Mouse (Mus musculus) Muller cell, postnatal 12 days (primary cell): ENCODE results near the gene Atf2.
"Not testable (repeated sequence)": the region's sequence is repeated elsewhere in the genome, so short reads cannot be mapped to it uniquely, and the experiment has no call there.

ENCODE experiments used
- DNase-seq: peaks from one replicate; pipeline ENCODE4 v3.0.0-alpha.2; 2015; ENCODE audit errors: inconsistent ontology term

Atf2 gene

DNA sequence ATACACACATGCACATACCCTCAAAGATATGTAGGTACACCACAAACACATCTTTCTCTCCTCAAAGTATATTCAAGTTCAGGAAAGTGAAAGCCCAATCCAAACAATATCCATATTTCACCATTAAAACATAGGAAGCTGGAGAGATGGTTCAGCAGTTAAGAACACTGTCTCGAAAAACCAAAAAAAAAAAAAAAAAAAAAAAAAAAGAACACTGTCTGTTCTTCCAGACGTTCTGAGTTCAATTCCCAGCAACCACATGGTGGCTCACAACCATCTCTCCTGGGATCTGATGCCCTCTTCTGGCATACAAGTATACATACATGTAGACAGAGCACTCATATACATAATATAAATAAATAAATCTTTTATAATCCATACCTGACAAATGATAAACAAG, 6.4 kb downstream of the Atf2 start:
- DNase-seq: no peak

GRCm38 (mm10) chr2:73877891-73878290, 14.5 kb downstream of the Atf2 start:
- DNase-seq: no peak

DNA sequence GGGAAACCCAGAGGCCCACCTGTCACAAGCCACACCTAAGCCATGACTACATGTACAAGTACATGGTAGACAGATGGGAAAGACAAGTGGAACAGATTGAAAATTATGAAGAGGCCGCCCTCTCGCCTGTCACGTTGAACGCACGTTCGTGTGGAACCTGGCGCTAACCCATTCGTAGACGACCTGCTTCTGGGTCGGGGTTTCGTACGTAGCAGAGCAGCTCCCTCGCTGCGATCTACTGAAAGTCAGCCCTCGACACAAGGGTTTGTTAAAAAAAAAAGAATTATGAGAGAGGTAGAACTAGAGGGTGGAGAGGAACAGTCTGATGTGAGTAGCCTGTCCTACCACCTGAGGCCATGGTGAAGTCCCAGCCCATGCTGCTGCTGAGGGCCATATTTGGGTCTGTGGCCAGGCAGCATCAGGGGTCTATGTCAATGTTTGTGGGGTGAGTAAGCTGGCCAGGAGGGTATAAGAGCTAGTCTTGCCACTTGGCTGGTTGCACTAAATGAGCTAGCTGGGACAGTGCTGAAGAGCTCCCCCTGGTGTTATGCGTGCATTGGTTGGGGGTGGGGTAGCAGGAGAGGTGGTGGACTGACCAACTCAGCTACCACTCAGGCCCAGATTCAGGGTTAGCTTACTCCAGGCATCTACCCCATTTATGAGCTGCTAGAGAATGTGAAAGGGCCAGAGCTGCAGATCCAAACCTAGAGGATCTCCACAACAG, 24.5 kb downstream of the Atf2 start:
- DNase-seq: no peak

DNA sequence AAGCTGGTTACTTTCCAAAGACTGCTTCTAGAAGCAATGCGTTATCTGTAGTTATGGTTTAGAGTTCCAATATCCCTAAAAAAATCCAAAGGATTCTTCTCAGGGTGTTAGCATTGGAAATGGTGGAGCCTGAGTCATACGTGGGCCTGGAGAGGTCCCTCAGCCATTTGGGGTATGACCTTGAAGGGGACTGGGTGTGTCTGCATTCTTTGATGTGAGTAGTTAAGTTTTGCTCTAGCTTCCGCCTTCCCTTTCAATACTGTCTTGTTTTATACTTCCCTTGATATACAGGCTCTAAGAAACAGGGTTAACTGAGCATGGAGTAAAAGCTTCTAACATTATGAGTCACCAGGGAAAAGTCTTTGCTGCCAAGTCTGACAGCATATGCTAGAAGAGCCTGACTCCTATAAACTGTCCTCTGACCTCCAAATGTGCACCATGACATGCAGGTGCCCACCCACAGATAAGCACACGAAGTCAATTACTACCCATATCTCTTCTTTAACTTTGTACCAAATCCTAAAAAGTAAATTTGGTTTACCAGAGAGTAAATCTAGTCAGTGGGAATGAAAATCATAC, 32.3 kb downstream of the Atf2 start:
- peak; percentile 56 for DNase-seq

- DNase-seq: no peak
These were observed 35.1 kb downstream of the Atf2 start for GRCm38 (mm10) chr2:73857352-73857751.

GRCm38 (mm10) chr2:73856246-73856645, 36.2 kb downstream of the Atf2 start:
- no peak for DNase-seq

- DNase-seq: no peak
These were observed 57.9 kb downstream of the Atf2 start for GRCm38 (mm10) chr2:73834406-73835015.

DNA sequence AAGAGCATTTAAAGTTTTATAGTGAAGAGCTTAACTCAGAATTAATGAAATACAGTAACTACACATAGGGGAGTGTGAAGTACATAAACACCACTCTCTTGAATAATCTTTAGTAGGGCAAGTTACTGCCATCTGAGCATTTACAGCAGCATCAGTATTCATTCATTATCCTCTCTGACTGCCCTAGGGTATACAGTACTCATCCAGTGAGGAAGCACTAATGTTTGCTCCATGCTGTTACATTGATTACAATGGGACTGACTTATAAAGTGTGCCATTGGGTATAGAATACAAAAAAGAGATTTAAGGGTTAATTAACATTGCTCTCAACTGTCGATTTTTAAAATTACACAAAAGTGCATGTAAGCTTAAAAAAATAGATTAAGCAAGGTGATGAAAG, 59.2 kb downstream of the Atf2 start:
- no peak for DNase-seq

DNA sequence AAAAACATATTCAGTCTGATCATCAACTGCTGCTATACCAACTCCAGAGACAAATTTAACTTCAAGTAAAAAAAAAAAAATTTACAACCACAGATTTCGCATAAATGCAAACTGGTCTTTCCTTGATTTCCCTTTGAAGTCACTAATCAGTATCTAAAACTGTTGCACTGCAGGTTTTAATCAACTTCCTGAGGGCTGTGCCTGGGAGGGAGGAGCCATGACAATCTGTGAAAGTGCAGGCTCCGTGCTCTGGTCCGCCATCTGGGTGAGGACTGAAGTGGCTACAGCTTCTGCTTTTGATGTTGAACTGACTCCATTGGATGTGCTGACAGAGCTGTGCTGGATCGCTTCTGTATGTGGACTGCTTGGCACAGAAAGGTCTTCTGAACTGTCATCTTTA, 73.7 kb downstream of the Atf2 start:
- DNase-seq: no peak

GRCm38 (mm10) chr2:73807609-73808008, 84.8 kb downstream of the Atf2 start:
- no peak for DNase-seq

- not testable (repeated sequence) for DNase-seq
These were observed 92.3 kb downstream of the Atf2 start for GRCm38 (mm10) chr2:73800127-73800526.

DNA sequence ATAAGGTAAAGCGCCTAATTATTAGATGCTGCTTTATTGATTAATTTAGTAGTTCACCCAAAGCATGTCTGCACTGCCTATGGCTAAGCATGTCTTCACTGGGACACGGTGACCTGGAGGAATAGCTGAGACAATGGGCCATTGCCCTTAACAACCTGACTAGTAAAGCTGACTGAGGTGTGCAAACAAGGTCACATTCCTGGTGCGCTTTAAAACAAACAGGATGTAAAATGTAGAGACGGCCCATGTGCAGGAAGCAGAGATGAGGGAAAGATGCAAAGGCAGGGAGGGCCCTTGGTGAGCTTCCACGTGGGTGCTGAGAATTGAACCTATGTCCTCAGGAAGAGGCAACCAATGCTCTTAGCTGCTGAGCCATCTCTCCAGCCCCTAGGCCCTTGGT, 93.7 kb downstream of the Atf2 start:
- DNase-seq: no peak

- no peak for DNase-seq
These were observed 94.3 kb downstream of the Atf2 start for GRCm38 (mm10) chr2:73798136-73798535.

- DNase-seq: no peak
These were observed 100.4 kb downstream of the Atf2 start for GRCm38 (mm10) chr2:73791846-73792630.

DNA sequence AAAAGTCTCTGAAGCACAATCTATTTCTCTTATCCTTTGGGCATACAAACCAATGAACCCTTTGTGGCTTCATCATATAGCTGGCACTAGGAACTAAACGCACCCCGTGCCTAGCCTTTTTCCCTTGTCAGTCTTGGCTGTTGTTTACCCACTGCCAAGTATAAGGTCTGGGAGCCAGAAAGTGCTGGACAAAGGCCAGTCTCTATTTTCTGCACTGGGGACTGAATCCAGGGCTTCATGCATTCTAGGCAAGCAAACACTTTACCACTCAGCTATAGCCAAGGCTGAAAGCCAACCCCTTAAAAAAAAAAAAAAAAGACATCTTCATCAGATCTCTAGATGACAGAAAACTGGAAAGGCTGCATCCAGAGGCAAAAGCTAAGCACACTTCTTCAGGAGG, 102.1 kb downstream of the Atf2 start:
- no peak for DNase-seq

GRCm38 (mm10) chr2:73788395-73788794, 104.0 kb downstream of the Atf2 start:
- no peak for DNase-seq

DNA sequence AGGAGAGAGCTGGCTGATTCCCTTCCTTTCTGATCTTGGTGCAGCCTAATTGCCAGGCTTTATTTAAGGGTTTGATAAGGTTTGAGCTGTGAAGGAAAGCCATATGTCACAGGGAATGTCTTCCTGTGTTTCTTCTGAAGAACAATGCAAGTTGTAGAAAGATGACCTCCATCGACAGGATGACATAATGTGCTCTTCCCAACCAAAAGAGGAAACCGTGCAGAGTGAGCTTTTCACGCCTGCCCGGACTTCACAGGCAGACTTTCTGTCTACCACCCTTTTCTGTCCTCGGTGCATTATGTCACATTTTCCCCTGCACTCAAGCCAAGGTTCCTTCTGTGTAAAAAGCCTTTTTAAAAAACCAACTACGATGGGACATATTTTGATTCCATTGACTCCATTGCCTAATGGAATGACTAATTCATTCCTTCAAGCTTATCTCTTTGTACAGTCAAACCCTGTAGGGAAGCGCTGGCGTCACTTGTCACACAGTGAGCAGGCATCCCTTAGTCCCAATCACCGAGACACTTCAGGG, 110.0 kb downstream of the Atf2 start:
- DNase-seq: peak; percentile 56

DNA sequence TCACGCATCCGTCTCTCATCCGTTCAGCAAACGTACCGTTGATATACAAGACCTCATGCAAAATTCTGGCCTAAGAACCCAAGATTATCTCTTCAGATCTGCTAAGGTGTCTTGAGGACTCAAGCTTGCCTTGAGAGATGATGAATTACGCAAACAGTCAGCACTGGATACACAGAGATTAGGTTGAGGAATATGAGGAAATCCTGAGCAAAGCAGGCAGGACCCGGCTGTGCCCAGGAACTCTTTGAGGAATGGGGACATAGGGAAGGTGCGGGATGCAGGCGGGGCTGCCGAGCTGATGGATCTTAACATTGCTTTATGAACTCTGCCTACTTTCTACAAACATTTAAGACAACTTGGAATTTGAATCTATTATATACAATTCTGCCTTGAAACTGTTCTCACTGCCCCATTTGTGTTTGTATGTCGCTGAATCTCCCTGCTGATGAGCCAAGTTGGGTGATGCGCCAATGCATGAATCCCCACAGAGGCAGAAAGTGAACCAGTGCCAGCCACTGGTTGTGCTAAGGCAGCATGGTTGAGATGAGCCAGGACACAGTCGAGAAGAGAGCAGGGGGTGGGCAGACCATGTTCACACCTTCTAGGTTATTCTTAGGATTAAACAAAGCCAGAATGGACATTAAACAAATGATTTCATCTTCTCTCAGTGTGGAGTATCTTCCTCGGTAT, 112.0 kb downstream of the Atf2 start:
- DNase-seq: no peak

GRCm38 (mm10) chr2:73779796-73780195, 112.6 kb downstream of the Atf2 start:
- DNase-seq: peak; percentile 42

- no peak for DNase-seq
These were observed 113.3 kb downstream of the Atf2 start for GRCm38 (mm10) chr2:73779016-73779595.

- DNase-seq: no peak
These were observed 115.5 kb downstream of the Atf2 start for GRCm38 (mm10) chr2:73776936-73777335.
